Mouse (Mus musculus): ENCODE measurements around the gene Zer1. TPM values are rescaled to one million over a fixed set of nuclear protein-coding genes. Genes with fewer than 3 reads are reported as not detected.
"Not testable (repeated sequence)": the region's sequence is repeated elsewhere in the genome, so short reads cannot be mapped to it uniquely, and the experiment has no call there.

Zer1 gene
- polyA plus RNA-seq, 1 experiment from 2014 or later = 8.7 TPM

DNA sequence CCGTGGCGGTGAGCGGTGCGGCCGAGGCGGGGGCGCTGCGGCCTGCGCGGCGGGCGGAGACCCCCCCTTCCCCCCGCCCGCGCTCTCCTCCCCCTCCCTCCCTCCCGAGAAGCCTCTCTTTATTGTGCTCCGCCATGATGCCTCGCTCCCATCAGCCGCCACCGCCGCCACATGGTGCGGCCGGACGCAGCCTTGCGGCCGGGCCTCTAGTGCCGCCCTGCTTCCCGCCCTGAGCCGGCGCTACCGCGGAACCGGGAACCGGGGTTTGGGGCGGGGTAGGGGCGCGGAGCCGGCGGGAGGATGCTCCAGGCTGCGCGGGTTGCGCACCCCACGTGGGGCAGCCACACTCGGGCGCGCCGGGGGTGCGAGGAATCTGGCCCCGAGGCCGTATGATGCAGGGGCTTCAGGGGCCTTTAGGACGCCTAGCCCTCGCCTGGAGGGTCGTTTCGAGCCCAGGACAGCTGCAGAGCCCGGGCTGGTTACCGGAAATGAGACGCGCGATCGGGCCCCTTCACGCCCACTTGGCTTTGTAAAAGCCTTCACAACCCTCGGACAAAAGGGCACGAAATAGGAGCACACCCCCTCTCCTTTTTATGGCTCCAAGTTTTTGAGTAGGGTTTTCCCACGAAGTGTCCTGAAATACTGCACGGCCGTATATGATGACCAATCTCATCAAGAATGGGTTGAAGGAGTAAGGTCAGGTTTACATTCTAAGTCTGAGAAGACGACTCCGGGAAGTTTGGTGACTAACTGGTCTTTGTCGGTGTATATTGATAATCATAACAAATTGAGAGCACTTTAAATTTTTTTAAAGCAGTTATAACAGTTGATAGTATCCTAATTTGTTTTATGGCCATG lies 57.1 kb downstream of the Zer1 start:
- under 1% methylated on average over 56 of the region's 69 CpGs for WGBS
- peaks cover 47% of the 10 kb centered on the region for H3K4me1 ChIP-seq (replicated peaks)
- peak; percentile 58 for DNase-seq (ENCODE audit: low spot score)
- peaks cover 36% of the 10 kb centered on the region for H3K36me3 ChIP-seq
- peak overlapping the region; percentile 100 for H3K27ac ChIP-seq
- no peaks in the 10 kb centered on the region for H3K27me3 ChIP-seq (ENCODE audit: insufficient read depth, poor library complexity, severe bottlenecking)
- peak overlapping the region; percentile 100 for H3K4me3 ChIP-seq
- H3K9me3 ChIP-seq = no peaks in the 10 kb centered on the region

DNA sequence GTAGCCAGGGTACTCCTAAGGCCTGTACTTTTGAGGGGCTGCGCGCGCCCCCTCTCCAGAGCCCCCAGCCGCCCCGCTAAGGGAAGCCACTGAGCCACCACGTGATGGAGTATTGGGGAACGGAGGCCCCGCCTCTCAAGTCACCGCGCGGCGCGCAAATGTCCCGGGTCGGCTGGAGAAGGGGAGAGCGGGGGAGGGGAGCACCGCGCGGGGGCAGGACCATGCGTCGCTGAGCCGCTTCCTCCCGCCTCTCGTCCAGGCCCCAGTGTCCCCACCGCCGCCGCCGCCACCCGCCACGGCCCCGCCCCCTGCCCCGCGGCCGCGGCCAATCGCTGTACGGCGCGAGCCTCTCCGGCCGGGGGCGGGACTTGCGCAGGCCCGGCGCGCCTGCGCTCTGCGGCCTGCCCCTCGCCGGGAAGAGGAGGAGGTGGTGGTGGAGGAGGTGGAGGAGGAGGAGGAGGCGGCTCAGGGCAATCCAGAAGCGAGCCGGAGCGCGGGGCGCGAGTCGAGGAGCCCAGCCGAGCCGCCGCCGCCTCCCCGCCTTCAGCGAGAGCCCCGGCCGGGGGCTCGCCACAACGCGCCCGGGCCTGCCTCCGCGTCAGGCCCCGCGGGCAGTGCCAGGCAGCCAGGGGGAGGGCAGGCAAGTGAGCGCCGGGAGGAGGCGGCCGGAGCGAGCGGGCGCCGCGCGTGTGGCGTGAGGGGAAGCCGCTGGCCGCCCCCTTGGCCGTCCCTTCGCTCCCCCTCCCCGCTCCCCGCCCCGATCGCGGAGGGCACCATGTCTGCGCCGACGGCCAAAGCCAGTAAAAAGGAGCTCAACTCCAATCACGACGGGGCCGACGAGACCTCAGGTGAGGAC lies 58.1 kb downstream of the Zer1 start:
- Histone ChIP-seq H3K27ac (peak overlapping the region; percentile 100), H3K9me3 (no peaks in the 10 kb centered on the region), H3K4me3 (peak overlapping the region; percentile 100), H3K4me1 (replicated peaks) (peaks cover 55% of the 10 kb centered on the region), H3K27me3 (ENCODE audit: insufficient read depth, poor library complexity, severe bottlenecking) (no peaks in the 10 kb centered on the region), H3K36me3 (peaks cover 30% of the 10 kb centered on the region)
- peak; percentile 97 for DNase-seq (ENCODE audit: low spot score)
- WGBS = under 1% methylated on average over 93 of the region's 101 CpGs

DNA sequence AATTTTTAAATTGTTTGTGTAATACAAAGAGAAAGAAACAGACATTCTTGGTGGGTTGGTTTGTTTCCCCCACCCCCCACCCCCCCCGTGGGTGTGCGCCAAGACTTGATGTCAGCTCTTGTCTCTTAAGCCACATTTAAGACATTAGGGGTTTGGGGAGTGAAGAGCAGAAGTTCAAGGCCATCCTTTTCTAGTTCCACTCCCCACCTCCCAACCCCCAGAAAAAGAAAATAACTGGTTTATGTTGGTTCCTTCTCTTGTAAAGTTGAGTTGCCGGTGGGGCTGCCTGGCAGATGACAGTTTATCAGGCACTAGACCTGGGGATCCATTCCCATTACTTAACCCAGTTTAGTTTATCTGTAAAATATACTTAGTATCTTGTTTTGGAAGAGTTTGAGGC lies 60.1 kb downstream of the Zer1 start:
- Histone ChIP-seq H3K36me3 (peaks cover 15% of the 10 kb centered on the region), H3K27ac (peak overlapping the region; percentile 96), H3K27me3 (ENCODE audit: insufficient read depth, poor library complexity, severe bottlenecking) (no peaks in the 10 kb centered on the region), H3K4me1 (replicated peaks) (peaks cover 58% of the 10 kb centered on the region), H3K9me3 (no peaks in the 10 kb centered on the region), H3K4me3 (peak overlapping the region; percentile 82)
- 47% methylated on average over 3 of the region's 3 CpGs for WGBS
- DNase-seq (ENCODE audit: low spot score) = no peak

- H3K36me3 ChIP-seq = peaks cover 10% of the 10 kb centered on the region
- peak overlapping the region; percentile 82 for H3K4me3 ChIP-seq
- peak overlapping the region; percentile 96 for H3K27ac ChIP-seq
- peaks cover 58% of the 10 kb centered on the region for H3K4me1 ChIP-seq (replicated peaks)
- 15% methylated on average over 3 of the region's 3 CpGs for WGBS
- no peaks in the 10 kb centered on the region for H3K9me3 ChIP-seq
- H3K27me3 ChIP-seq (ENCODE audit: insufficient read depth, poor library complexity, severe bottlenecking) = no peaks in the 10 kb centered on the region
- no peak for DNase-seq (ENCODE audit: low spot score)
Measured at GRCm38 (mm10) chr2:30063791-30064190, 60.6 kb downstream of the Zer1 start.

DNA sequence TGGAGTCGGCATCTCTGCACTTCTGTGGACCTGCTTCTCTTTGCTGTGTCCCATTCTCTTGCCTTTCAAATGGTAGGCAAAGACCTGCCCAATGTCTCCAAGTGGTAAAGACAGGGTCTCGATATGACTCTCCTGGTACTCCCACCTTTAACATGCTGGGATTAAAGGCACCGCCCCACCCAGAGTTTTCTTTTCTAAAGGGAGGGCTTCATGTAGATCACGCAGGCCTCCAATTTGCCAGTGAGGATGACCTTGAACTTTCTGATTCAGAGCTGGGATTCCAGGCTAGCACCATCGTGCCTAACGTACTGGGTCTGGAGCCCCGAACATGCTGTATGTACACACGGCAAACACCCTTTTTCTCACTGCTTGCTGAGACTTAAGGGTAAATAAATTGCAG lies 61.1 kb downstream of the Zer1 start:
- peak overlapping the region; percentile 82 for H3K4me3 ChIP-seq

DNA sequence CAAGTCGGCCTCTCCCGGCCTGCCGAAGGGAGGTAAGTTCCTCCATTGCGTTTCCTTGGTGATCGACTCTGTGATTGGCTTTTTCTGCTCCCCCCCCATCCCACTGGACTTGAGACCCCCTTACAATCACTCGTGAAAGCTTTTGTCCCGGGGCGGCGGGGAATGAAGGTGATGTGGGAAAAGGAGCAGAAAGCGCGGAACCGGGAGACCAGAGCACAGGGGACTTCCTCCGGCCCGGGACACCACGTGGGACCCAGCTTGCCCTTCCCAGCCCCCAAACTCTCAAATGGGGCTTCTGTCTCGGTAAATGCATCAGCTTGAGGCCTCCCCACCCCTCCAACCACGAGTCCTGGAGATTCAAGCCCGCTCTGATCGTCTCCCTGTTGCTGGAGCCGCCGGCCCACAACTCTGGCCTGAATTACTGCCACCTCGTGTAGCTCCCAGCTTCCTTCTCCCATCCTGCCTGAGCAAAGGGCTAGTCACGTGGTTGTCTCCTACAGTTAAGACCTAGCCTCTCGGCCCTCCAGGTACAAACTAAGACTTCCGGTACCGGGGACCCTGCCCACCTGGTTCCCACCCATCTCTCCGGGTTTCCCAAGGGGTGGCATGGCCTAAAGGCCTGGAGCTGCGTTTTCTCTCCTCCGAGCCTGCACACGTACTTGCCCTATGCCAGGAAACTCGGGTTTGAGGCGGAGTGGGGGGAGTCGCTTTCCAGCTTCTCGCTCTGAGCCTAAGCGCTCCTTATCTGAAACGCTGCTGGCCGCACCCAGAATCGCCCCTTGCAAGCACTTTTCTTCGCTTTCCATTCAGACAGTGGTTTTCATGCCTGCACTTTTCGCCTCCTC lies 61.9 kb downstream of the Zer1 start:
- Histone ChIP-seq H3K4me1 (replicated peaks) (peaks cover 56% of the 10 kb centered on the region), H3K36me3 (no peaks in the 10 kb centered on the region), H3K9me3 (no peaks in the 10 kb centered on the region), H3K4me3 (peak overlapping the region; percentile 82), H3K27me3 (ENCODE audit: insufficient read depth, poor library complexity, severe bottlenecking) (no peaks in the 10 kb centered on the region), H3K27ac (peak overlapping the region; percentile 96)
- WGBS = under 1% methylated on average over 40 of the region's 40 CpGs
- DNase-seq (ENCODE audit: low spot score) = peak; percentile 81

More for the DNA sequence above, 61.1 kb downstream of the Zer1 start:
- Histone ChIP-seq H3K27ac (peak overlapping the region; percentile 96), H3K4me1 (replicated peaks) (peaks cover 59% of the 10 kb centered on the region), H3K36me3 (peaks cover 4% of the 10 kb centered on the region), H3K9me3 (no peaks in the 10 kb centered on the region), H3K27me3 (ENCODE audit: insufficient read depth, poor library complexity, severe bottlenecking) (no peaks in the 10 kb centered on the region)
- 6% methylated on average over 8 of the region's 8 CpGs for WGBS
- DNase-seq (ENCODE audit: low spot score) = no peak

DNA sequence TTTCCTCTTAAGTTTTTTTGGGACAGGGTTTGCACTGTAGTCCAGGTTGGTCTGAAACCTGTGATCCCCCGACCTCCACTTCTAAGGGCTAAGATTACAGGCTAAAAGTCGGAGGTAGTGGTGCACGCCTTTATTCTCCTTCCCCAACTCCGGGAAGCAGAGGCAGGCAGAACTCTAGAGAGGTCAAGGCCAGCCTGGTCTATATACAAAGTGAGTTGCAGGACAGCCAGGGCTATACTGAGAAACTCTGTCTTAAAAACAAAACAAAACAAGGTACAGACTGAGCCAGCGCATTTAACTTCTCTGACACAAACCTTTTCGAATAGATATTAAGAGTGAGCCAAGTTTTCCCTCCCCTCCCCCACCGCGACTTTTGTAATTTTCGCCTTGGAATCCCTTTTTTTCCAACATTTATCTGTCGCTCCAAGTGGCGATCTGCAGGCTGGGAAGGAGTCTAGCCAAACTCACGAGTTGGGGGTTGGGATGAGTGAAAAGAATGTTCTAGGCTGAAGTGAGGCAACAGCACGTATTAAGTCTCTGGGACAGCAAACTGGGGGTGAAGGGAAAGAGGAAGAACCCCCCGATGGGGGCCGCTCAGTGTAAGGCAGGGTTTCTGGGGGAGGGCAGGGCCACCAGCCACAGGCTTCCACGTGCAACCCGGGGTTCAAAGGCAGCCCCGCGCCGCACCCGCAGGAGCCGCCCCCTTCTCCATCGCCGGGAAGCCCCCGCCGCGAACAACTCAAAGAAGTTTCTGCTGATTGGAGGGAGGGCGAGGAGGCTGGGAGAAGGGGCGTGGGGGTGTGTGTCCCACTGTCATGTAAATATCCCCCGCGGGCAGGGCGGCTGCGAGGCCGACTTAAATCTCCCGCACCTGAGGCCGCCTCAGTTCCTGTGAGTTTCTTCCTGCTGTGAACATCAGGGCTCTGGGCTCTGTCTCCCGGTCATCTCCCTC lies 62.9 kb downstream of the Zer1 start:
- peak; percentile 86 for DNase-seq (ENCODE audit: low spot score)
- Histone ChIP-seq H3K27ac (peak overlapping the region; percentile 96), H3K36me3 (no peaks in the 10 kb centered on the region), H3K4me1 (replicated peaks) (peaks cover 65% of the 10 kb centered on the region), H3K9me3 (no peaks in the 10 kb centered on the region), H3K27me3 (ENCODE audit: insufficient read depth, poor library complexity, severe bottlenecking) (no peaks in the 10 kb centered on the region), H3K4me3 (peak overlapping the region; percentile 82)
- WGBS = 9% methylated on average over 37 of the region's 37 CpGs

- no peaks in the 10 kb centered on the region for H3K9me3 ChIP-seq
- 39% methylated on average over 5 of the region's 5 CpGs for WGBS
- DNase-seq (ENCODE audit: low spot score) = peak; percentile 48
Measured at GRCm38 (mm10) chr2:30058418-30058817, 66.0 kb downstream of the Zer1 start.

GRCm38 (mm10) chr2:30057223-30057904 lies 67.0 kb downstream of the Zer1 start, which contains the start of gene Set:
Set (plus strand) TSS chr2:30057378.
- peak; percentile 51 for DNase-seq (ENCODE audit: low spot score)
- H3K27me3 ChIP-seq (ENCODE audit: insufficient read depth, poor library complexity, severe bottlenecking) = no peaks in the 10 kb centered on the region
- WGBS = 51% methylated on average over 12 of the region's 12 CpGs
- H3K27ac ChIP-seq = 0 out of 2 replicates have a peak within 1 kb of the TSS, but pooled peaks have one; percentile 5
- H3K4me3 ChIP-seq = no peak within 1 kb of the TSS
- no peaks in the 10 kb centered on the region for H3K36me3 ChIP-seq
- H3K4me1 ChIP-seq (replicated peaks) = peaks cover 28% of the 10 kb centered on the region
- H3K9me3 ChIP-seq = no peaks in the 10 kb centered on the region

More at GRCm38 (mm10) chr2:30058418-30058817, 66.0 kb downstream of the Zer1 start:
- Histone ChIP-seq H3K4me3 (no peak overlapping the region), H3K4me1 (replicated peaks) (peaks cover 38% of the 10 kb centered on the region), H3K27me3 (ENCODE audit: insufficient read depth, poor library complexity, severe bottlenecking) (no peaks in the 10 kb centered on the region), H3K27ac (no peak overlapping the region), H3K36me3 (no peaks in the 10 kb centered on the region)

- no peaks in the 10 kb centered on the region for H3K9me3 ChIP-seq
- peaks cover 24% of the 10 kb centered on the region for H3K4me1 ChIP-seq (replicated peaks)
- no peaks in the 10 kb centered on the region for H3K36me3 ChIP-seq
- H3K27me3 ChIP-seq (ENCODE audit: insufficient read depth, poor library complexity, severe bottlenecking) = no peaks in the 10 kb centered on the region
- H3K27ac ChIP-seq = no peak overlapping the region
- WGBS = 90% methylated on average over 3 of the region's 3 CpGs
- no peak for DNase-seq (ENCODE audit: low spot score)
- no peak overlapping the region for H3K4me3 ChIP-seq
Measured at GRCm38 (mm10) chr2:30056736-30057135, 67.6 kb downstream of the Zer1 start.

DNA sequence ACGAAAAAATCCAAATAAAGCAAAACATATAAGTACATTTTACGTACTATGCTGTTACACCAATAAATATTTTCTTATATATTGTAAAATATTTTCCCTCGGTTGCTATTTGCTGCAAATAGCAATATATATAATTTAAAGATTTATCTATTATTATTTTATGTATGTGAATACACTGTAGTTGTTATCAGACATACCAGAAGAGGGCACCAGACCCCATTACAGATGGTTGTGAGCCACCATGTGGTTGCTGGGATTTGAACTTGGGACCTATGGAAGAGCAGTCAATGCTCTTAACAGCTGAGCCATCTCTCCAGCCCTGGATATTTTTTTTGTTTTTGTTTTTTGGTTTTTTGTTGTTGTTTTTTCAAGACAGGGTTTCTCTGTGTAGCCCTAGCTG lies 69.1 kb downstream of the Zer1 start:
- not testable (repeated sequence) for DNase-seq (ENCODE audit: low spot score); H3K4me3 ChIP-seq; H3K27ac ChIP-seq; H3K27me3 ChIP-seq (ENCODE audit: insufficient read depth, poor library complexity, severe bottlenecking); H3K36me3 ChIP-seq; H3K9me3 ChIP-seq
- peaks cover 15% of the 10 kb centered on the region for H3K4me1 ChIP-seq (replicated peaks)
- WGBS = 92% methylated on average over 3 of the region's 3 CpGs
